Mouse (Mus musculus): ENCODE measurements at regions not wholly inside any gene's neighbourhood (a gene's known extent, or its start where the extent isn't known, plus 50 kb on each side); places are given as distances from the start of the nearest gene placed in this dataset.
A peak's percentile ranks its signal among the peaks of the same experiment; 100 is the strongest.

- TF ChIP-seq CTCF (IDR thresholded peaks at IDR 0.05) = no peak
These were observed 57.8 kb upstream of the Cfap46 start for GRCm38 (mm10) chr7:139741246-139741903.

GRCm38 (mm10) chr7:139746803-139747202, 63.2 kb upstream of the Cfap46 start:
- H3K4me3 ChIP-seq = no peak overlapping the region
- TF ChIP-seq CTCF (IDR thresholded peaks at IDR 0.05) = peak; percentile 56
- peak; percentile 23 to 35 for DNase-seq (ENCODE audit: extremely low spot score in 1 of 2, low spot score in 2 of 2)
- intact Hi-C loops (cut with DNase I) = no loop called here
- H3K27ac ChIP-seq = no peak overlapping the region

More at GRCm38 (mm10) chr7:139741246-139741903, 57.8 kb upstream of the Cfap46 start:
- peak; percentile 38 to 53 for DNase-seq (ENCODE audit: extremely low spot score in 1 of 2, low spot score in 2 of 2)
- intact Hi-C loops (cut with DNase I) = loop anchor here (2.0 kb wide), 1 partner anchor 37 kb away; no protein-coding TSS in a partner anchor
- H3K27ac ChIP-seq = no peak overlapping the region
- H3K4me3 ChIP-seq = no peak overlapping the region

GRCm38 (mm10) chr7:139747290-139748067, 63.9 kb upstream of the Cfap46 start:
- intact Hi-C loops (cut with DNase I) = no loop called here

GRCm38 (mm10) chr7:139755004-139755403, 71.4 kb upstream of the Cfap46 start:
- Histone ChIP-seq H3K27ac (no peak overlapping the region), H3K4me3 (no peak overlapping the region)
- no peak for TF ChIP-seq CTCF (IDR thresholded peaks at IDR 0.05)
- no peak for DNase-seq (ENCODE audit: extremely low spot score in 1 of 2, low spot score in 2 of 2)
- intact Hi-C loops (cut with DNase I) = no loop called here

More at GRCm38 (mm10) chr7:139747290-139748067, 63.9 kb upstream of the Cfap46 start:
- no peak for DNase-seq (ENCODE audit: extremely low spot score in 1 of 2, low spot score in 2 of 2)
- H3K27ac ChIP-seq = no peak overlapping the region
- TF ChIP-seq CTCF (IDR thresholded peaks at IDR 0.05) = no peak
- H3K4me3 ChIP-seq = no peak overlapping the region

GRCm38 (mm10) chr7:139762522-139762921, 71.5 kb upstream of the Adgra1 start:
- no peak for DNase-seq (ENCODE audit: extremely low spot score in 1 of 2, low spot score in 2 of 2)
- H3K27ac ChIP-seq = no peak overlapping the region
- intact Hi-C loops (cut with DNase I) = no loop called here
- H3K4me3 ChIP-seq = no peak overlapping the region
- TF ChIP-seq CTCF (IDR thresholded peaks at IDR 0.05) = no peak

- intact Hi-C loops (cut with DNase I) = no loop called here
- H3K4me3 ChIP-seq = no peak overlapping the region
These were observed 70.7 kb upstream of the Adgra1 start for GRCm38 (mm10) chr7:139763241-139763640.

GRCm38 (mm10) chr7:139766296-139766695, 67.7 kb upstream of the Adgra1 start:
- no peak overlapping the region for H3K4me3 ChIP-seq
- TF ChIP-seq CTCF (IDR thresholded peaks at IDR 0.05) = no peak
- intact Hi-C loops (cut with DNase I) = no loop called here

More at GRCm38 (mm10) chr7:139763241-139763640, 70.7 kb upstream of the Adgra1 start:
- no peak overlapping the region for H3K27ac ChIP-seq
- no peak for DNase-seq (ENCODE audit: extremely low spot score in 1 of 2, low spot score in 2 of 2)
- no peak for TF ChIP-seq CTCF (IDR thresholded peaks at IDR 0.05)

GRCm38 (mm10) chr7:139769167-139769566, 64.8 kb upstream of the Adgra1 start:
- TF ChIP-seq CTCF (IDR thresholded peaks at IDR 0.05) = no peak
- Histone ChIP-seq H3K4me3 (no peak overlapping the region), H3K27ac (no peak overlapping the region)
- DNase-seq (ENCODE audit: extremely low spot score in 1 of 2, low spot score in 2 of 2) = no peak
- intact Hi-C loops (cut with DNase I) = no loop called here

More at GRCm38 (mm10) chr7:139766296-139766695, 67.7 kb upstream of the Adgra1 start:
- no peak overlapping the region for H3K27ac ChIP-seq
- no peak for DNase-seq (ENCODE audit: extremely low spot score in 1 of 2, low spot score in 2 of 2)

GRCm38 (mm10) chr7:139777243-139777642, 56.7 kb upstream of the Adgra1 start:
- no peak for TF ChIP-seq CTCF (IDR thresholded peaks at IDR 0.05)
- Histone ChIP-seq H3K27ac (no peak overlapping the region), H3K4me3 (no peak overlapping the region)
- intact Hi-C loops (cut with DNase I) = no loop called here
- no peak for DNase-seq (ENCODE audit: extremely low spot score in 1 of 2, low spot score in 2 of 2)

GRCm38 (mm10) chr7:139779876-139780275, 54.1 kb upstream of the Adgra1 start:
- TF ChIP-seq CTCF (IDR thresholded peaks at IDR 0.05) = no peak
- no peak for DNase-seq (ENCODE audit: extremely low spot score in 1 of 2, low spot score in 2 of 2)
- intact Hi-C loops (cut with DNase I) = no loop called here
- Histone ChIP-seq H3K27ac (no peak overlapping the region), H3K4me3 (no peak overlapping the region)

GRCm38 (mm10) chr7:139781513-139781912, 52.5 kb upstream of the Adgra1 start:
- Histone ChIP-seq H3K4me3 (no peak overlapping the region), H3K27ac (no peak overlapping the region)
- TF ChIP-seq CTCF (IDR thresholded peaks at IDR 0.05) = no peak
- intact Hi-C loops (cut with DNase I) = no loop called here
- no peak for DNase-seq (ENCODE audit: extremely low spot score in 1 of 2, low spot score in 2 of 2)

Small RNAs in the stretch of these regions (microRNA-seq; reads per million reads assigned to microRNA genes)
- gene Mir6401 = 0 reads per million in 2 experiments

Data from left cerebral cortex, adult 2 months (tissue).